Mouse (Mus musculus): ENCODE measurements around the gene Prox2.

Gene Prox2

DNA sequence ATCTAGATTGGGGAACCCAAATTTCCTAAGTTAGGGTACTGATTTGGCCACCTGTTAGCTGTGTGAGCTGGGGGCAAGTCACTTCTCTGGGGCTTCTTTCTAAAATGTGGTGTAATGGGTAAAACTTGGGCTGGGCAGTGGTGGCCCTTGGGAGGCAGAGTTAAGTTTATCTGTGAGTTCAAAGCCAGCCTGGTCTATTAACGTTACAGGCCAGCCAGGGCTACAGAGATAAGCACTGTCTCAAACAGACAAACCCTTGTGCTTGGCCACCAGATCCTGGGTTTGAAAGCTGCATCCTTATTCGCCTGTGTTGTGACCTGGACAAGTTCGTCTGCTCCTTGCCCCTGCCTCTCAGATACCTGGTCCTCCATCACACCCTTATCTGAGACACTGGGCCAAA lies 19.4 kb downstream of the Prox2 start:
- DNase-seq = no peak

DNA sequence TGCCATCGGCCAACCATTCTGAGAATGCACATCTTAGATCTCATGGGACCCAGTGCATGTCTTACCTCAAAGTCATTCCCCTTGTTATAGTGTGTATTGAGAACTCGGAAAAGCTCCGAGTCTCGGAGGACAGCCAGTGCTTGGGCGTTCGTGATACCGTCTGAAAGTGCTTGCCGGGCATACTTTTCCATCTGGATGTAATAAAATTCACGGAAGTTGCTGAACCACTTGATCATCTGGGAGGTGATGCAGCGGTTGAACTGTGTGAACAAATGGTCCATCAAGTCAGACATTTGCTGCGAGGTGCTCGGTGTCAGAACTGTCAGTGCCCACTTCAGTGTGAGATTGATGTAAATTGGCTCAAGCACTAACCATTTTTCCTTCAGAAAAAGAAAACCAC lies 22.7 kb downstream of the Prox2 start:
- DNase-seq = no peak

DNA sequence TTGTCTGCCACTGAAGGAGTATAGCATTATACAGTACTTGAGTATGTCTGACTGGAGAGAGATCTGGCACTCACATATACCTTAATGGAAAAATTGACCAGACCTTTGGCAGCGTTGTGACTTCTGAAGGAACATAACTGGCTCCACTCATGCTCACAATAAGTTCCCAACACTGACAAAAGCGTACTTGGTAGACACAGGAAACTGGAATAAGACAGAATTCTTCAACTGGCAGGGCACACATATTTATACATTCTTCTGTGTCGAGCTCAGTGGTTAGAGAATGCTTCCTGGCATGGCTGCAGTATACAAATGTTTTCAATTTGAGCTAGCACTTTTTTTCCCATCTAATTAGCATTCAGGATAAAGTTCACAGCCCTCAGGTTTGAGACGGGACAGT lies 25.6 kb downstream of the Prox2 start:
- DNase-seq = no peak

DNA sequence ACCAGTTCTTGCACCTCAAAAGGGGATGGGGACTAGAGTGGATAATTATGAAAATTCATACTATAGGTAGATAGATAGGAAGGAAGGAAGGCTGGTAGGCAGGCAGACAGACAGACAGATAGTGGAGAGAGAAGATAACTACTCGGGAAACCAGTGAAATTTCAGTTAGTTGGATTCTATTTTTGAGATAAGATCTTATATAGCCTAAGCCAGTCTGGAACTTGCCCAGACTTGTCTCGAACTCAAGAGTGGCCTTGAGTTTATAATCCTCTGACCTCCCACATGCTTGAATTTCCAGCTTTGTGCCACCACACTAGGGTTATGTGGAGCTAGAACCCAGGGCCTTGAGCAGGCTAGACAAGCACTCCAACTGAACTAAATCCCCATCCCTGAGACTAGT lies 26.3 kb downstream of the Prox2 start:
- DNase-seq = no peak

DNA sequence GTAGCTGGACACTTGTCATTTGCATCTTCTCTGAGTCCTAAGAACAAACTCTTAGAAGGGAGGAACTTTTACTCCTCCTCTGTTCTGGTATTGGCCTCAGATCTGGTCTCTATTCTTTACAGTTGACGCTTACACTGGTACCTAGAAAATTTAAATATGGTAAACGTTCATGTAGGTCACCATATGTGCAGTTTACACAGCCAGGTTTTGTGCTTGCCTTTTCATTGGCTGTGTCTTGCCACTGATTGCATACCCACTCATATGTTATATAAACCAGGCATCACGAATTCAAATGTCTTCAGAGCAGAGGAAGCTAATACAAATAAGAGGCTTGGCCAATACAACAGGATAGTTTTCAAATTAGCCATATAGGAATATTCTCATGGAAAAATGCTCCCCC lies 33.5 kb downstream of the Prox2 start:
- DNase-seq = no peak

DNA sequence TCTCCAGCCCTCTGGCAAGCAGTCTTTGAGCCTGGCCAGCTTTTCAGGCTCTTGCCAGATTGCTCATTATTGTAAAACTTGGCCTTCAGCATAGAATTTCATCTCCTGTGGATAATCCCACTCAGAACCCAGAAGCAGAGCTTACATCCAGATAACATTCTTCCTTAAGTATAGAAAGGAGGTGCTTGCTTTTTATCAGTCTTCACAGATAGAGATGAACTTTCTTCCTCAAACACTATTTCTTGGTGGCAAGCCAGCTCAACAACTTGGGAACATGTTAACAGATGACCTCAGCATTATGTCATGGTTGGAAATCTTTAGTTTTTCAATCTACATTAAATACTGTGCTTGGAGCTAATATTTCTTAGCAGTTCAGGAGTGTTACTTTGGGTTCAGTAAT lies 39.5 kb downstream of the Prox2 start:
- DNase-seq = no peak

DNA sequence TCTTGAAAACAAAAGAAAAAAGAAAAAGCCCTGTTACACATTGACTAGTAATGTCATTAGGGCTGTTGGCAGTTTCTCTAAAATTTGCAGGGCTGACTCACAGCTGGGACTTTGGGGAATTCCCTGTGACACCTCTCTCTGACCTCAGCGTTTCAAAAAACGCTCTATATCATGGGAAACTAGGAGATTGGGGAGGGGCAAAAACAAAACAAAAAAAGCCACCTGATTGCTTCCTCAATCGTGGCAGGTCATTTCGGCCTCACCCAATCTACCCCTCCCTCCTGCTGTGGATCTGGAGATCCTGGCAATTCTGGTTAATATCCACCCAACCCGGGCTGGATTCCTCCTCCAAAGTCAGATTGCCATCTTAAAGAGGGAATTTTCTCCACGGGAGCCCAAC lies 59.3 kb downstream of the Prox2 start:
- no peak for DNase-seq

Data from cerebellum, postnatal 10 days (tissue).